Mouse (Mus musculus): ENCODE measurements around the gene Akr1a1. TPM values are rescaled to one million over a fixed set of nuclear protein-coding genes. Genes with fewer than 3 reads are reported as not detected.
"Not testable (repeated sequence)": the region's sequence is repeated elsewhere in the genome, so short reads cannot be mapped to it uniquely, and the experiment has no call there.

Akr1a1 gene
- polyA plus RNA-seq, 1 experiment from 2014 or later, result 663 TPM

GRCm38 (mm10) chr4:116677808-116678207 is 26.3 kb upstream of the Akr1a1 start:
- H3K4me1 ChIP-seq, result no peaks in the 10 kb centered on the region
- no peak for DNase-seq (ENCODE audit: low spot score)
- no peaks in the 10 kb centered on the region; the same call in 1 of the 2 replicates for H3K27me3 ChIP-seq (replicated peaks; ENCODE audit: low read depth, poor library complexity, severe bottlenecking)

GRCm38 (mm10) chr4:116676027-116676426 is 24.5 kb upstream of the Akr1a1 start:
- H3K36me3 ChIP-seq (replicated peaks), result no peaks in the 10 kb centered on the region
- no peak overlapping the region for H3K4me3 ChIP-seq
- no peaks in the 10 kb centered on the region for H3K4me1 ChIP-seq
- no peaks in the 10 kb centered on the region for H3K9me3 ChIP-seq
- no peak for DNase-seq (ENCODE audit: low spot score)
- 85% methylated on average over 3 of the region's 3 CpGs for WGBS
- no peaks in the 10 kb centered on the region; the same call in 1 of the 2 replicates for H3K27me3 ChIP-seq (replicated peaks; ENCODE audit: low read depth, poor library complexity, severe bottlenecking)
- H3K27ac ChIP-seq (replicated peaks), result no peak overlapping the region

More at GRCm38 (mm10) chr4:116677808-116678207, 26.3 kb upstream of the Akr1a1 start:
- WGBS, result 78% methylated on average over 1 of the region's 1 CpGs
- Histone ChIP-seq H3K9me3 (no peaks in the 10 kb centered on the region), H3K36me3 (replicated peaks) (no peaks in the 10 kb centered on the region), H3K27ac (replicated peaks) (no peak overlapping the region), H3K4me3 (no peak overlapping the region)

GRCm38 (mm10) chr4:116674761-116675160 is 23.3 kb upstream of the Akr1a1 start:
- DNase-seq (ENCODE audit: low spot score); H3K27me3 ChIP-seq (replicated peaks; ENCODE audit: low read depth, poor library complexity, severe bottlenecking); H3K4me1 ChIP-seq; H3K27ac ChIP-seq (replicated peaks); H3K9me3 ChIP-seq; H3K4me3 ChIP-seq; H3K36me3 ChIP-seq (replicated peaks): not testable (repeated sequence)
- 93% methylated on average over 6 of the region's 6 CpGs for WGBS

GRCm38 (mm10) chr4:116672785-116673184 is 21.3 kb upstream of the Akr1a1 start:
- no peak for DNase-seq (ENCODE audit: low spot score)
- H3K27ac ChIP-seq (replicated peaks), result no peak overlapping the region

GRCm38 (mm10) chr4:116669291-116669690 is 17.8 kb upstream of the Akr1a1 start:
- WGBS, result 53% methylated on average over 2 of the region's 2 CpGs
- Histone ChIP-seq H3K27ac (replicated peaks) (no peak overlapping the region), H3K27me3 (replicated peaks; ENCODE audit: low read depth, poor library complexity, severe bottlenecking) (no peaks in the 10 kb centered on the region), H3K4me1 (no peaks in the 10 kb centered on the region), H3K9me3 (no peaks in the 10 kb centered on the region), H3K36me3 (replicated peaks) (no peaks in the 10 kb centered on the region), H3K4me3 (no peak overlapping the region)
- peak; percentile 12 for DNase-seq (ENCODE audit: low spot score)

More at GRCm38 (mm10) chr4:116672785-116673184, 21.3 kb upstream of the Akr1a1 start:
- Histone ChIP-seq H3K9me3 (no peaks in the 10 kb centered on the region), H3K27me3 (replicated peaks; ENCODE audit: low read depth, poor library complexity, severe bottlenecking) (no peaks in the 10 kb centered on the region; the same call in 1 of the 2 replicates), H3K4me1 (no peaks in the 10 kb centered on the region), H3K36me3 (replicated peaks) (no peaks in the 10 kb centered on the region), H3K4me3 (no peak overlapping the region)
- WGBS, result 81% methylated on average over 2 of the region's 2 CpGs

GRCm38 (mm10) chr4:116668145-116668544 is 16.7 kb upstream of the Akr1a1 start:
- H3K27ac ChIP-seq (replicated peaks), result no peak overlapping the region
- no peak for DNase-seq (ENCODE audit: low spot score)
- H3K36me3 ChIP-seq (replicated peaks), result no peaks in the 10 kb centered on the region
- WGBS, result 74% methylated on average over 3 of the region's 3 CpGs
- no peak overlapping the region for H3K4me3 ChIP-seq
- H3K27me3 ChIP-seq (replicated peaks; ENCODE audit: low read depth, poor library complexity, severe bottlenecking), result no peaks in the 10 kb centered on the region
- H3K4me1 ChIP-seq, result no peaks in the 10 kb centered on the region
- H3K9me3 ChIP-seq, result no peaks in the 10 kb centered on the region

GRCm38 (mm10) chr4:116666625-116667024 is 15.1 kb upstream of the Akr1a1 start:
- H3K27me3 ChIP-seq (replicated peaks; ENCODE audit: low read depth, poor library complexity, severe bottlenecking), result no peaks in the 10 kb centered on the region
- H3K9me3 ChIP-seq, result no peaks in the 10 kb centered on the region
- H3K27ac ChIP-seq (replicated peaks), result no peak overlapping the region
- 70% methylated on average over 4 of the region's 4 CpGs for WGBS
- no peak for DNase-seq (ENCODE audit: low spot score)
- H3K4me1 ChIP-seq, result no peaks in the 10 kb centered on the region
- no peak overlapping the region for H3K4me3 ChIP-seq
- H3K36me3 ChIP-seq (replicated peaks), result no peaks in the 10 kb centered on the region

GRCm38 (mm10) chr4:116661998-116662397 is 10.5 kb upstream of the Akr1a1 start:
- no peaks in the 10 kb centered on the region for H3K27me3 ChIP-seq (replicated peaks; ENCODE audit: low read depth, poor library complexity, severe bottlenecking)
- no peaks in the 10 kb centered on the region for H3K36me3 ChIP-seq (replicated peaks)
- H3K27ac ChIP-seq (replicated peaks), result no peak overlapping the region
- H3K9me3 ChIP-seq, result no peaks in the 10 kb centered on the region
- no peaks in the 10 kb centered on the region for H3K4me1 ChIP-seq
- DNase-seq (ENCODE audit: low spot score), result no peak
- no peak overlapping the region for H3K4me3 ChIP-seq
- WGBS, result 83% methylated on average over 1 of the region's 1 CpGs

GRCm38 (mm10) chr4:116660829-116661228 is 9.3 kb upstream of the Akr1a1 start:
- 76% methylated on average over 6 of the region's 6 CpGs for WGBS
- DNase-seq (ENCODE audit: low spot score), result no peak
- no peaks in the 10 kb centered on the region for H3K36me3 ChIP-seq (replicated peaks)
- peaks cover 5% of the 10 kb centered on the region for H3K4me1 ChIP-seq
- no peak overlapping the region for H3K27ac ChIP-seq (replicated peaks)
- H3K27me3 ChIP-seq (replicated peaks; ENCODE audit: low read depth, poor library complexity, severe bottlenecking), result no peaks in the 10 kb centered on the region
- H3K4me3 ChIP-seq, result no peak overlapping the region
- no peaks in the 10 kb centered on the region for H3K9me3 ChIP-seq

- not testable (repeated sequence) for H3K4me1 ChIP-seq; H3K36me3 ChIP-seq (replicated peaks); DNase-seq (ENCODE audit: low spot score); H3K27me3 ChIP-seq (replicated peaks; ENCODE audit: low read depth, poor library complexity, severe bottlenecking); H3K9me3 ChIP-seq; H3K27ac ChIP-seq (replicated peaks); H3K4me3 ChIP-seq
- 90% methylated on average over 6 of the region's 6 CpGs for WGBS
Measured at GRCm38 (mm10) chr4:116659916-116660315, 8.4 kb upstream of the Akr1a1 start.

GRCm38 (mm10) chr4:116659474-116659873 is 8.0 kb upstream of the Akr1a1 start:
- WGBS, result 88% methylated on average over 2 of the region's 2 CpGs
- H3K27me3 ChIP-seq (replicated peaks; ENCODE audit: low read depth, poor library complexity, severe bottlenecking), result no peaks in the 10 kb centered on the region

GRCm38 (mm10) chr4:116657971-116658370 is 6.5 kb upstream of the Akr1a1 start:
- Histone ChIP-seq H3K36me3 (replicated peaks) (no peaks in the 10 kb centered on the region), H3K4me1 (peaks cover 8% of the 10 kb centered on the region), H3K27me3 (replicated peaks; ENCODE audit: low read depth, poor library complexity, severe bottlenecking) (no peaks in the 10 kb centered on the region), H3K27ac (replicated peaks) (no peak overlapping the region), H3K9me3 (no peaks in the 10 kb centered on the region), H3K4me3 (no peak overlapping the region)
- no peak for DNase-seq (ENCODE audit: low spot score)
- 44% methylated on average over 3 of the region's 3 CpGs for WGBS

More at GRCm38 (mm10) chr4:116659474-116659873, 8.0 kb upstream of the Akr1a1 start:
- H3K27ac ChIP-seq (replicated peaks), result no peak overlapping the region
- H3K36me3 ChIP-seq (replicated peaks), result no peaks in the 10 kb centered on the region
- H3K4me1 ChIP-seq, result peaks cover 8% of the 10 kb centered on the region
- no peak overlapping the region for H3K4me3 ChIP-seq
- DNase-seq (ENCODE audit: low spot score), result no peak
- H3K9me3 ChIP-seq, result no peaks in the 10 kb centered on the region

GRCm38 (mm10) chr4:116655658-116656057 is 4.2 kb upstream of the Akr1a1 start:
- H3K27me3 ChIP-seq (replicated peaks; ENCODE audit: low read depth, poor library complexity, severe bottlenecking), result no peaks in the 10 kb centered on the region
- DNase-seq (ENCODE audit: low spot score), result no peak
- peaks cover 11% of the 10 kb centered on the region for H3K4me1 ChIP-seq
- no peak overlapping the region for H3K4me3 ChIP-seq
- no peaks in the 10 kb centered on the region for H3K36me3 ChIP-seq (replicated peaks)
- H3K9me3 ChIP-seq, result no peaks in the 10 kb centered on the region
- no peak overlapping the region for H3K27ac ChIP-seq (replicated peaks)
- 61% methylated on average over 3 of the region's 3 CpGs for WGBS

Measured in embryonic facial prominence, embryonic 10.5 days (tissue).